Comparison of ENCODE assay signal across 31 mouse cellular contexts in the genomic region with DNA sequence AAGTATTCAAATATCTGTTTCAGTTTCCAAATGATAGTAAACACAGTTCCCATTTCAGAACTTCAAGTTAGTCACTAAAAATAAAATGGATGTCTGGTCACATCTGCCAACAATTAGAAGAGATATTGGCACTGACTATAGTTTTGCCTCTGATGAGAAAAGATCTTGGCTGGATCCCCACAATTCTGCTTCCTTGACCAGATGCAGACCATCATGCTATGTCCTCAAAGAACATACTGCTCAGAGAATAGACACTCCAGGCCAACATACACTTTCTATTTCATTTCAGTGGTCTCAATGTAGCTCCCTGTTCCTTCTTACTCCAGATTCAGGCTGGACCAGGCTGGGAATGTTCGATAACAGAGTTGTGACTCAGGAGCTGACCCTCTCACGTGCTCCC.
DNase-seq lines count a peak whose midpoint lies in the region; ATAC-seq and TF ChIP-seq lines count a peak whose summit lies in the region.
"Had no signal": no experiment of that assay in that cellular context is flagged by ENCODE, and none has a peak within 500 bp of the region (broad histone marks: within the 10 kb centered on the region; RNA-seq: fewer than 3 reads in every experiment).

No protein-coding gene starts in this region.

- no peaks in the 10 kb centered on the region for H3K9me3 ChIP-seq in lung, embryonic 14.5 days (ENCODE audit: low read depth, low read length)
- H3K9me3 ChIP-seq: embryonic facial prominence, embryonic 13.5 days; G1E; hindbrain, embryonic 12.5 days; limb, embryonic 10.5 days; limb, embryonic 15.5 days; liver, embryonic 13.5 days; midbrain, embryonic 13.5 days; neural tube, embryonic 13.5 days had no signal

- TF ChIP-seq CTCF in lung, embryonic 14.5 days (IDR thresholded peaks at IDR 0.05; ENCODE audit: low read depth) = no peak

- peak; percentile 63; the same call in 1 of the 2 replicates for ATAC-seq in lung, embryonic 14.5 days (ENCODE audit: insufficient read depth)
- ATAC-seq: forebrain, postnatal 0 days; hindbrain, postnatal 0 days; intestine, embryonic 16.5 days; midbrain, embryonic 13.5 days; Patski had no signal

- H3K4me2 ChIP-seq in lung, embryonic 14.5 days = no peak overlapping the region
- H3K4me2 ChIP-seq: embryonic facial prominence, embryonic 13.5 days; hindbrain, embryonic 12.5 days; limb, embryonic 15.5 days; liver, embryonic 13.5 days; midbrain, embryonic 13.5 days; neural tube, embryonic 13.5 days had no signal

- H3K9ac ChIP-seq in lung, embryonic 14.5 days = no peak overlapping the region
- H3K9ac ChIP-seq: embryonic facial prominence, embryonic 13.5 days; forebrain, postnatal 0 days; hindbrain, embryonic 12.5 days; limb, embryonic 15.5 days; liver, embryonic 13.5 days; midbrain, embryonic 13.5 days; neural tube, embryonic 13.5 days had no signal

- no peak overlapping the region for H3K27ac ChIP-seq in lung, embryonic 14.5 days (ENCODE audit: low read depth)
- H3K27ac ChIP-seq: embryonic facial prominence, embryonic 13.5 days; hindbrain, embryonic 12.5 days; hindbrain, postnatal 0 days; limb, embryonic 10.5 days; limb, embryonic 15.5 days; liver, embryonic 13.5 days; macrophage; midbrain, embryonic 13.5 days; neural tube, embryonic 13.5 days had no signal

- DNase-seq in heart, adult 8-10 months (ENCODE audit: low spot score) = peak; percentile 1
- DNase-seq in heart, postnatal 36 days = no peak
- peak; percentile 39 for DNase-seq in lung, embryonic 14.5 days
- DNase-seq in lung, adult 18-20 months = no peak
- peak; percentile 2 for DNase-seq in NIH3T3 (ENCODE audit: low read depth)
- no peak for DNase-seq in embryo, embryonic 10 days (ENCODE audit: low spot score)
- DNase-seq: adrenal gland, postnatal 14 days; cerebellum, adult 11 months; cerebellum, adult 9-10 months; cerebellum, postnatal 36 days; embryo, embryonic 11 days; forebrain, postnatal 0 days; gastrocnemius, postnatal 10 days; kidney, adult 9 months; kidney, postnatal 14 days; layer of hippocampus, adult 9-11 months; liver, embryonic 13.5 days; lung, adult 2 months; right cerebral cortex, postnatal 4 days had no signal

- WGBS in lung, embryonic 14.5 days = 68% methylated on average over 2 of the region's 2 CpGs

- H3K36me3 ChIP-seq in lung, embryonic 14.5 days (ENCODE audit: insufficient read depth) = no peaks in the 10 kb centered on the region
- H3K36me3 ChIP-seq: embryonic facial prominence, embryonic 13.5 days; G1E; hindbrain, embryonic 12.5 days; limb, embryonic 10.5 days; limb, embryonic 15.5 days; liver, embryonic 13.5 days; midbrain, embryonic 13.5 days; neural tube, embryonic 13.5 days had no signal

- no peak overlapping the region for H3K4me3 ChIP-seq in lung, embryonic 14.5 days (ENCODE audit: low read depth, low read length)
- H3K4me3 ChIP-seq: embryonic facial prominence, embryonic 13.5 days; erythroblast, embryonic 14.5 days; hindbrain, embryonic 12.5 days; limb, embryonic 10.5 days; limb, embryonic 15.5 days; liver, embryonic 13.5 days; midbrain, embryonic 13.5 days; neural tube, embryonic 13.5 days had no signal

- H3K27me3 ChIP-seq in lung, embryonic 14.5 days (ENCODE audit: insufficient read depth, low read length) = no peaks in the 10 kb centered on the region
- H3K27me3 ChIP-seq: hindbrain, embryonic 12.5 days; limb, embryonic 15.5 days; liver, embryonic 13.5 days; midbrain, embryonic 13.5 days; neural tube, embryonic 13.5 days had no signal

- no peaks in the 10 kb centered on the region for H3K4me1 ChIP-seq in lung, embryonic 14.5 days (ENCODE audit: insufficient read depth)
- H3K4me1 ChIP-seq: embryonic facial prominence, embryonic 13.5 days; hindbrain, embryonic 12.5 days; limb, embryonic 10.5 days; limb, embryonic 15.5 days; liver, embryonic 13.5 days; midbrain, embryonic 13.5 days; neural tube, embryonic 13.5 days had no signal

- intact Hi-C loops in heart, postnatal 36 days (cut with DNase I) = no loop called here

Comparison
In these comparisons a context has a peak if more than half of its experiments do, and no peak if none do; other contexts are left out.
1. DNase-seq: peak in heart, adult 8-10 months (single experiment), lung, embryonic 14.5 days (single experiment) and NIH3T3 (single experiment); none in heart, postnatal 36 days (0 of 2), lung, adult 18-20 months (0 of 2) and embryo, embryonic 10 days (single experiment).